Mouse (Mus musculus): ENCODE measurements around the gene Togaram1.

Togaram1 gene

GRCm38 (mm10) chr12:64965124-64966026 is at the start of gene Togaram1, which contains the start of gene Klhl28:
Gene Togaram1, plus strand, starts transcription at chr12:64965804.
Gene Klhl28, minus strand, starts transcription at chr12:64965534.
- peak; percentile 99 to 100 for DNase-seq

GRCm38 (mm10) chr12:64916735-64917134 is 48.9 kb upstream of the Togaram1 start:
- DNase-seq = no peak

- DNase-seq = peak; percentile 98
These were observed 47.8 kb upstream of the Togaram1 start, which contains the start of gene Gm527 for GRCm38 (mm10) chr12:64917578-64918471. Gene Gm527, plus strand, starts transcription at chr12:64917906.

GRCm38 (mm10) chr12:64937493-64937892 is 28.1 kb upstream of the Togaram1 start:
- DNase-seq = peak; percentile 31 to 73

- DNase-seq = no peak
These were observed 1.0 kb upstream of the Togaram1 start for GRCm38 (mm10) chr12:64964560-64964959.

- DNase-seq = peak; percentile 21 to 58
These were observed 562 bp downstream of the Togaram1 start for GRCm38 (mm10) chr12:64966101-64966631.

- peak in 1 of 2 experiments; percentile 23 for DNase-seq
These were observed 1.2 kb downstream of the Togaram1 start for GRCm38 (mm10) chr12:64966652-64967435.

- peak; percentile 30 to 48 for DNase-seq
These were observed 1.9 kb downstream of the Togaram1 start for GRCm38 (mm10) chr12:64967470-64967869.

- no peak for DNase-seq
These were observed 2.5 kb downstream of the Togaram1 start for GRCm38 (mm10) chr12:64968067-64968466.

GRCm38 (mm10) chr12:64971399-64971798 is 5.8 kb downstream of the Togaram1 start:
- DNase-seq = no peak

- DNase-seq = no peak
These were observed 6.5 kb downstream of the Togaram1 start for GRCm38 (mm10) chr12:64972063-64972462.

- DNase-seq = peak in 1 of 2 experiments; percentile 10
These were observed 10.0 kb downstream of the Togaram1 start for GRCm38 (mm10) chr12:64975558-64975957.

GRCm38 (mm10) chr12:64976191-64976590 is 10.6 kb downstream of the Togaram1 start:
- DNase-seq = no peak

- DNase-seq = no peak
These were observed 11.9 kb downstream of the Togaram1 start for GRCm38 (mm10) chr12:64977518-64977917.

GRCm38 (mm10) chr12:65007725-65008124 is 42.1 kb downstream of the Togaram1 start:
- no peak for DNase-seq

- no peak for DNase-seq
These were observed 57.2 kb downstream of the Togaram1 start for GRCm38 (mm10) chr12:65022842-65023241.

- no peak for DNase-seq
These were observed 70.2 kb downstream of the Togaram1 start for GRCm38 (mm10) chr12:65035839-65036189.

- DNase-seq = peak; percentile 92 to 98
These were observed 70.7 kb downstream of the Togaram1 start, which contains the start of gene Prpf39 for GRCm38 (mm10) chr12:65036190-65036870. Gene Prpf39, plus strand, starts transcription at chr12:65036333.

GRCm38 (mm10) chr12:65036892-65037545 is 71.4 kb downstream of the Togaram1 start:
- peak in 1 of 2 experiments; percentile 17 for DNase-seq

GRCm38 (mm10) chr12:65037546-65037937 is 71.9 kb downstream of the Togaram1 start:
- no peak for DNase-seq

GRCm38 (mm10) chr12:65048799-65049198 is 83.2 kb downstream of the Togaram1 start:
- no peak for DNase-seq
